Mouse (Mus musculus) CH12.LX (cell line): ENCODE measurements at regions not wholly inside any gene's neighbourhood (a gene's known extent, or its start where the extent isn't known, plus 50 kb on each side); places are given as distances from the start of the nearest gene placed in this dataset.

Experiments
- ETS1 ChIP-seq: conservative IDR thresholded peaks from 2 replicates; pipeline ENCODE4 v1.6.1; 2012; ENCODE audit warnings: low read depth, mild to moderate bottlenecking, inconsistent platforms, low read length, improper control_type of control experiment, moderate library complexity
- GABPA ChIP-seq: IDR thresholded peaks from 2 replicates; pipeline ENCODE4 v1.6.1; 2012; ENCODE audit warnings: low read depth, low read length, improper control_type of control experiment, inconsistent platforms; ENCODE audit not compliant: insufficient replicate concordance
- MAZ ChIP-seq: IDR thresholded peaks from 2 replicates; pipeline ENCODE4 v1.6.1; 2012; ENCODE audit warnings: low read depth, mild to moderate bottlenecking, inconsistent platforms, low read length, improper control_type of control experiment, moderate library complexity
- POLR2A ChIP-seq: IDR thresholded peaks from 2 replicates; pipeline ENCODE4 v1.6.1; 2011; ENCODE audit warnings: low read depth, mild to moderate bottlenecking, improper control_type of control experiment, low read length
- RCOR1 ChIP-seq: conservative IDR thresholded peaks from 2 replicates; pipeline ENCODE4 v1.6.1; 2012; ENCODE audit warnings: low read depth, mild to moderate bottlenecking, inconsistent platforms, low read length, improper control_type of control experiment
- TCF12 ChIP-seq: IDR thresholded peaks from 2 replicates; pipeline ENCODE4 v1.6.1; 2014; ENCODE audit warnings: low read depth, mild to moderate bottlenecking, inconsistent platforms, low read length, improper control_type of control experiment
- USF2 ChIP-seq: conservative IDR thresholded peaks from 2 replicates; pipeline ENCODE4 v1.6.1; 2011; ENCODE audit warnings: low read depth, low read length, improper control_type of control experiment

- TF ChIP-seq POLR2A = no peak
- TF ChIP-seq MAZ = no peak
- no peak for TF ChIP-seq TCF12
- TF ChIP-seq USF2 = no peak
- TF ChIP-seq GABPA = no peak
- no peak for TF ChIP-seq RCOR1
- no peak for TF ChIP-seq ETS1
Observed at GRCm38 (mm10) chr7:68843374-68843773, 94.3 kb upstream of the Arrdc4 start.
